Mouse (Mus musculus): Measurements from ENCODE around the gene BC051665.

BC051665 gene

DNA sequence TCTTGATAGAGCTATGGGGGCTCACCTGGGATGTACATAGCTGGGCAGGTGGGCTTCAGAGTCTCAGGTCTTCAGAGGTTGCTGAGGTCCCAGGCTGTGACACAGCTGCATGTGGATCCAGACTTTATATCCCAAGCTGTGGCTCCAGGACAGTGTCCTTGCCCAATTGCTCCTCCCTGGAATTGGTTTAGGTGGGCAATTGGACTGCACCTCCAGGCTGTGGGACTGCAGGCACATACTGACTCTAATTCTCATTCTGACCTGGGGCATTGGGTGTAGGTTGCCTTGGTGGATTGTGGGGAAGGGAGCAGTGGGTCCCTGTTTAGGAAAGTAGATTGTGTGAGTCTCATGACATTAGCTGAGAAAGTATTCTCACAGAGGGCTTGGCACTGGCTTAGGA, at the start of gene BC051665:
BC051665 (minus strand) TSS at position 101 of the 400 bp plus-strand sequence.
- DNase-seq = no peak

DNA sequence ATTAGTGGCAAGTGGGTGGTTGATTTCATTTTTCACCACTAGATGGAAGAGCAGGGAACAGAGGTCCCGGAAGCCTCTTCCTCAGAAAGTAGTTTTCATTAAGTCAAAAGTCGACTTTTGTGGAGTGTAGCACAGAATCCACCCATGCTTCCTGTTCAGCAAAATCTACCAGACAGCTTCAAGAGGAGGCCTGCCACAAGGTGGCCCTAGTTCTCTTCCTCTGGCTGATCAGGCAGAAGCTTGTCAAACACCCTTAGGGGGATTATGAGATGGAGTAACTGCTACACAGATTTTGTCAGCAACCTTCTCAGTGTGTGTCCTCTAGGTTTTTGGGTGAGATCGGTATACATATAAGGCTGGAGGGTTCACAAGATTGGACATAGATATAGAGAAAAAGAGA, 39.9 kb upstream of the BC051665 start:
- peak; percentile 41 to 42 for DNase-seq

DNA sequence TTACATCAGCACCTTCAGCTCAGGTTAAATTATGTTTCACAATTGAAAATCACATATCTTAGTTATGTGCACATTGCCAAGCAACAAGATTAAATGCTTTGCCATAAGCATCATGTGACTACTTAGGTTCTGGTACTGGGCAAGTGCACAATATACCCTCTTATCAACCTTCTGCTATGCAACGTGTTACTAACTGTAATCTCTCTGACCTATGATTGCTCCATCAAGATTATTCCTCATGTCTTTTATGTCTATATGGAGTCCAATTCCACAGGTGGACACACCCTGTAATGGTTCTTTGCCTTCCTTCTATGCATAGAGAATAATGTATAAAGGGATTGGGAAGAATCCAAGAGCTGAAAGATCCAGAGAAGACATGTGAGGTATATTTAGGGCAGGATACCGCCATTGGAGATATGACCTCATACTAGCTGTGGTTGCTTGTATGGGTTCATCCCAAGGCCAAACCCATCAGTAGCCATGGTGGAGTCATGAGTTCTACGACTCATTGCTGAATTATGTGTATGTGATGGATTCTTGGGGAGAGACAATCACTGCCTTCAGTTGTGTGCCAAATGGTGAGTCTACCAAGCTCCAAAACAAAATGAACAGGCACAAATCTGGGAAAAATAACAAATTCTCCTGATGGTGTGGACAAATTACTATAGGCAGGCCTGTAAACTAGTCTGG, 34.5 kb upstream of the BC051665 start:
- no peak for DNase-seq

DNA sequence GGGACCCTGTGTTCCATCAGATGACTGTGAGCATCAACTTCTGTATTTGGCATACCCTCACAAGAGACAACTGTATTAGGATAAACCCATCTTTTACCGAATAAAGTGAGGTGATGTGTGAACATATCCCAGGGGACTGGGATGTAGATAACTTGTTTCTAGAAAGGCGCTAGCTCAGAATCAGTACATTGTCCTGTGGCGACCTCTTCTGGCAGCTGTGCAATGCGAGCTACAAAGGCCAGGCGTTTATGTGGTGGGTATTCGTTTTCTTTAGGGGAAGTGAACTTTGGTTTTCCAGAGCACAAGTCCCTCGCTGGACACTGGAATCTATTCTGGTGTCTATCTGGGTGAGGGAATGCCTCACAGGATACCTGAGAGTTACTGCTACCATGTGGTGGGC, 33.3 kb upstream of the BC051665 start:
- no peak for DNase-seq

DNA sequence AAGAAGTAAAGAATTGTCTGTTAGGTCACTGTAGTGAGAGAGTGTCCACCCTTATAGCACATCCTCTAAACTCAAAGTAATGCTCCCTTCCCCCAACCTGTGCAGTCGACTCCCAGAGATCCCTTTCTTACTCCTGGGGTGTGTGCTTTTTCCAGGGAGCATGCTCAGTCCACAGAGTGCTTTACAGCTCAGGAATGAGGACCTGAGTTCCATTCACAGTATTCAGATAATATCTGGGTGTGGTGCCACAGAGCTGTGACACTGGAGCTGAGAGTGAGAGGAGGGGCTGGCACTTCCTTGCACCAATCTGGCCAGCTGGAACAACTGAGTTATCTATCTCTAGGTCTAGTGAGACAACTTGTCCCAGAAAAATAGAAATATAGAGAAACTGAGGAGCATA, 27.6 kb upstream of the BC051665 start:
- DNase-seq = no peak

DNA sequence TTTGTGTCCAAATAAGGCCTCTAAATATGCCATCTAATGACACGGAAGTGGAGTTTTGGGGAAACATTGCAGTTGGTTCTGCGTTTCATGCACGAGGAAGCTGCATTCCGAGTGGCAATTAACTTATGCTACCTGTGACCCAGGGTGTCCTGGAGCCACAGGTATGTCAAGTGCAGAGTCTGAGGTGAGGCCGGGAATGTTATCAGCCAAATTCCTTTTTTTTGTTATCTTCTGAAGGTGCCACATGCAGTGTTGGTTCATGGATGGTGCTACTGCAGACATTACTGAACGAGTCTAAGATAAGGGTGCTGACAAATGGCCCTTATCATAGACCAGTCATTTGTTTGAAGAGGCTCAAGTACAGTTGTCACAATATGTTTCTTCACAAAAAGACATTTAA, 26.6 kb upstream of the BC051665 start:
- no peak for DNase-seq

DNA sequence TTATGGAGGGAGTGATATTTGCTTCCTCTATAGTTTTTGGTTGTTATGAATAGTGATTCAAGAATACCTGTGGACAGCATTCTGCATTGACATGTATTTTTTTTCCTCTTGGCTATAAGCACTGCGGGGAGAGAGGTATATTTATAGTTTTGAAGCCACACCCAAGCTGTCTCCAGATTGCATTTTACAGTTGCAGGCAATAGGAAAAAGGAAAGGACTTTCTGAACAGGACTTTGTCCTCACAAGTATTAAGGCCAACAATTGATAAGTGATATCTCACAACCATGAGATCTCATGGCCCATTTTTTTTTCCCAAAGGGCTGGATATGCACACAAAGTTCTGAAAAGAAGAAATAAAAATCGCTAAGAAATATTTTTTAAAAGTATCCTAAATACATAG, 23.5 kb upstream of the BC051665 start:
- DNase-seq = no peak

DNA sequence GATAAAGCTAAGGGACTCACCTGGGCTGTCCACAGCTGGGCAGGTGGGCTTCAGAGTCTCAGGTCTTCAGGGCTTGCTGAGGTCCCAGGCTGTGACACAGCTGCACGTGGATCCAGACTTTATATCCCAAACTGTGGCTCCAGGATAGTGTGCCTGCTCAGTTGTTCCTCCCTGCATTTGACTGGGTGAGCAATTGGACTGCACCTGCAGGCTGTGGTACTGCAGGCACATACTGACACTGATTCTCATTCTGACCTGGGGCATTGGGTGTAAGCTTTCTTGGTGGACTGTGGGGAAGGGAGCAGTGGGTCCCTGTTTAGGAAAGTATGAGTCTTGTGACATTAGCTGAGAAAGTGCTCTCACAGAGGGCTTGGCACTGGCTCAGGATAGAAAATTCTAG, 16.6 kb upstream of the BC051665 start, which contains the start of gene Ctsll3:
Ctsll3 (minus strand) TSS at position 101 of the 400 bp plus-strand sequence.
- DNase-seq = no peak

DNA sequence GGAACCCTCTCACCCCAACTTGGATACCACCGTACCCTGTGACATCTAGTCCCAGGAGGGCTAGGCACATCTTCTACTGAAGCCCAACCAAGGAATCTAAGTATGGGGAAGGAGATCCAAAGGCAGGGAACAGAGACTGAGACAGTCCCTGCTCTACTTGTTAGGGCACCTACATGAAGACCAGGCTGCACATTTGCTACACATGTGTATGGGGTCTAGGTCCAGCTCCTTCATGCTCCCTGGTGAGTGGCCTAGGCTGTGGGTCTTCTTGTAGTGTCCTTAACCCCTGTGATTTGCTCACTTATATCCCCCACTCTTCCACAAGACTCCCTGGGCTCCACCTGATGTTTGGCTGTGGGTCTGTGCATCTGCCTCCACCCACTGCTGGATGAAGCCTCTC, 3.3 kb upstream of the BC051665 start:
- DNase-seq = no peak

DNA sequence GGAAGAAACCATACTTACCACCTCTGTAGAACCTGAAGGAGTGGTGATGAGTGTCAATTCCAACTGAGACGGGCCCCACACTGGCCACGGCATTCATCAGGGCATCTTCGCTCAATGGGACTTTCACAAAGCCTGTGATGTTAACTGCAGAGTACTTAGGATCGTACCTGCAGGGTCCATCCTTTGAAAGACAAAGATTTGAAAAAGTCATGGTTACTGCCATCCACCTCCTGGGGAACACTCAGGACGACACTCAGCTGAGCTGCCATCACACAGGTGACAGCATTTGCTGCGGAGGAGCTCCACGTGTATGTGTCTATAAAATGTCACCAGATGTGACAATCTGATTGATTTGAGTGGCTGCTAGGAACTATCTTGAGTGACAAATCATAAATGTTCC, 2.9 kb downstream of the BC051665 start:
- DNase-seq = no peak

DNA sequence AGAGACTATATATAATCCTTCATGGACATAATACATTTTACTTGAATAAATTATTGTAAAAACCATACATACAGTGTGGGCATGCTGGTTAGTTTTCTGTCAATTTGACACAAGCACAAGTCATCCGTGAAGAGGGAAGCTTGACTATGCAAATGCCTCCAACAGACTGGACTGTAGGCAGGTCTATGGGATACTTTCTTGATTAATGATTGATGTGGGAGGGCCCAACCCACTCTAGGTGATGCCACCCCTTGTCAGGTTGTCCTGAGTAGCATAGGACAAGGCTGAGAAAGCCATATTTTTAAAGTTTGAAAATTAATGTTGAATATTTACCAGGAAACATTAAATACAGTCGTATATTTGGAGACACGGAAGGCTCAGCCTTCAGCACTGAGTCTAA, 5.6 kb downstream of the BC051665 start:
- DNase-seq = no peak

DNA sequence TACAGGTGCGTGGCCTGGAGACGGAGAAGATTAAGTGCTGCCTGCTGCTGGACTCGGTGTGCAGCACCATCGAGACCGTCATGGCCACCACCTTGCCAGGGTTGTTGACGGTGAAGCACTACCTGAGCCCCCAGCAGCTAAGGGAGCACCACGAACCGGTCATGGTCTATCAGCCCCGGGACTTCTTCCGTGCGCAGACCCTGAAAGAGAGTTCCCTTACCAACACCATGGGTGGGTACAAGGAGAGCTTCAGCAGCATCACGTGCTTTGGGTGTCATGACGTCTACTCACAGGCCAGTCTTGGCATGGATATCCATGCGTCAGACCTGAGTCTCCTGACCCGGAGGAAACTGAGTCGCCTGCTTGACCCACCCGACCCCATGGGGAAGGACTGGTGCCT, 25.0 kb downstream of the BC051665 start:
- no peak for DNase-seq

DNA sequence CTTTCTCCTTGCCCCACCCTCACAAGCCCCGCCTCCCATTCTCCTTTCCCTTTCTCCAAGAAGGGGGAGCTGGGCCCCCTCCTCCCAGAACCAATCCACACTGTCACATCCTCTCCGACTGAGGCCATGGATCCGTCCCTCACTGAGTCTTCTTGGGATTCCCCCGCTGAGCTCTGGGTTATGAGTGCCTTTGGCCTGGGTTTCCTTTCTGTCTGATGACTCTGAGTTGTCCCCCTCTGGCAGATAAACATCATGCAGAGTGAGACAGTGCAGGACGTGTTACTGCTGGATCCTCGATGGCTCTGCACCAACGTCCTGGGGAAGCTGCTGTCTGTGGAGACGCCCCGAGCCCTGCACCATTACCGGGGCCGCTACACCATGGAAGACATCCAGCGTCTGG, 25.8 kb downstream of the BC051665 start:
- DNase-seq = no peak

DNA sequence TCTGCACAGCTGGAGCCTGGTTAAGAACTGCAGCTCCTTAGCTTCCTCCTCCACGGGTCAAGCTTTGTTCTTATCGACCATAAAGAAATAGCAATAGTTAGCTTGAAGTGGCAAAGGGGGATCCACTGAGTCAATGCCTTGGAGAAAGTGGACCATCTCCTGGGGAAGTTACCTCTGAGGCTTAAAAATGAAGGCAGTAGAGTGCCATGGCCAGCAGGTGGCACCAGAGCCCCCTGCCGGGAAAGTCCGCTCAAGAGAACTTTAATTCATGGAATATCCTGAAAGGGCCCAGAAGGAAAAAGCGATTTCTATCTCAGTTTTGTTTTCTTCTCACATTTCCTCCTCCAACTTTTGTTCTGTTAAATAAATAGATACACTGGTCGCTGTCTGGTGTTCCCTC, 27.0 kb downstream of the BC051665 start:
- DNase-seq = no peak

DNA sequence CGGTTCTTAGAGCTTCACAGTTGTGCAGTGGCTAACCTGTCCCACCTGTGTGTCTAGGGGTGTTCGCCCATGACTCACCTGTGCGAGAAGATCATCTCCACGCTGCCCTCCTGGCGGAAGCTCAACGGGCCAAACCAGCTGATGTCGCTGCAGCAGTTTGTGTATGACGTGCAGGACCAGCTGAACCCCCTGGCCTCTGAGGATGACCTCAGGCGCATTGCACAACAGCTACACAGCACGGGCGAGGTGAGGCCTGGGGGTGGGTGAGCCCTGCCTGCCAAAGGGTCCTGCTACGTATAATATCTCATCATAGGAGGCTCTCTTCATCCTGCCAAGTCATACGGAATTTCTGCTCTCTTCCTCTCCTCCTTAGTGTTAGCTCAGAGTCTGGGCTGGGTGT, 28.9 kb downstream of the BC051665 start:
- DNase-seq = no peak

DNA sequence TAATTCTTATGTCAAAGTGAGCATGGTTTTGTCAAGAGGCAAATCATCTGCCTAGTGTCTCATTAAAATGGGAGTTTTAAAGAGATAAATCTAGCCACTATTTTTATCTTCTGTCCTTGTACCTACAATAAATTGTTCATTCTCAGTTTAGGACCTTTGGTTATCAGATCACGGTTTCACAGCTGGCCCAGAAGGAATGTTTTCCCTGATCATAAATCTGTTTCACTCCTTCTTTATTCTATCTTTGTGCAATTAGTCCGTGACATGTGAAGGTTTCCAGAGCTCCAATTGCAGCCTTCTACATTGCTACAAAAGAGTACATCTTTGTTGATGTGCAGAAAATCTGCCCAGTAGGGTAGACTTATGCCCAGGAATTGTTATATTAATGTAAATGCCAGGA, 30.9 kb downstream of the BC051665 start:
- DNase-seq = no peak

DNA sequence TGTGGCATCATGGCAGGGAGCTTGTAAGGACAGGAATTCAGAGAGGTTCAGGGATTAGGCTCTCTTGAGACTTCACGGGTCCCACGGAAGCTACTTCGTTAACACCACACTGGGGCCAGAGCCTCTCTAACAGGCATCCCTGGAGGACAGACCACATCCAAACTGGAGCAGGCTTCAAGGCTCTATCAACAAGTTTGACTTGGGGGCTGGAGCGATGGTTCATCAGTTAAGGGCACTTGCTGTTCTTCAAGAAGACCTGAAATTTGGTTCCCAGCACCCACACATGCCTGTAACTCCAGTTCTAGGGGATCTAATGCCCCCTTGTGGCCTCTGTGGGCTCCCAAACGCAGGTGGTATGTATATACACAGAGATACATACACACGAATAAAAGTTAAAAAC, 32.9 kb downstream of the BC051665 start:
- DNase-seq = no peak

DNA sequence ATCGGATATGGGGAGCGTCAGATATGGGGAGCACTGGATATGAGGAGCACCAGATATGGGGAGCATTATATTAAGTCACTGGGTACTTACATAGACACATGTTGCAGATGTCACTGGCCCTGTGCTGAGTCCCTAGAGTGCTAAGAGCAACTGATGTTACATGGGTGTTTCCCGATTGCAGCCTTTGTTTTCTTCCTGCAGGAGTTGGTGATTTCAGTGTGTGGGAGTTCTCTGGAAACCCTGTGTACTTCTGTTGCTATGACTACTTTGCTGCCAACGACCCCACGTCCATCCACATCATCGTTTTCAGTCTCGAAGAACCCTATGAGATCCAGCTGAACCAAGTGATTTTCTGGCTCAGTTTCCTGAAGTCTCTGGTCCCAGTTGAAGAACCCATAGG, 35.2 kb downstream of the BC051665 start:
- DNase-seq = no peak

DNA sequence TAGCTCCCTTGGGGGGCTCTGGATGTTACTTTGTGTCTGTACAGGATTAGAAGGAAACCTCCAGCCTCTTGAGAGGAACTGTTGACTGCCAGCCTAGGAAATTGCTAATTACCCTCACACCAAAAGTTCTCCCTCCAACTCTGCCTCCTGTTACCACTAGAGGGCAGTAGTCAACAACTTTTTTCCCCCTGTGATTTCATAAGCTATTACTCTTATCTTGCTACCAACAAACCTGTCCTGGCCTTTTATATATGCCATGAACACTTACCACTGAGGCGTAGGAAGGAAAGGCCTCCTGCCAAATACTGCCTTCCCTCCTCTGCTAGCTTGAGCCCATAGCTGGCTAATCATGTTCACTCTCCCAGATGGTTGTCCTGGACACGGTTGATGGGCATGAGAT, 37.6 kb downstream of the BC051665 start:
- DNase-seq = no peak

DNA sequence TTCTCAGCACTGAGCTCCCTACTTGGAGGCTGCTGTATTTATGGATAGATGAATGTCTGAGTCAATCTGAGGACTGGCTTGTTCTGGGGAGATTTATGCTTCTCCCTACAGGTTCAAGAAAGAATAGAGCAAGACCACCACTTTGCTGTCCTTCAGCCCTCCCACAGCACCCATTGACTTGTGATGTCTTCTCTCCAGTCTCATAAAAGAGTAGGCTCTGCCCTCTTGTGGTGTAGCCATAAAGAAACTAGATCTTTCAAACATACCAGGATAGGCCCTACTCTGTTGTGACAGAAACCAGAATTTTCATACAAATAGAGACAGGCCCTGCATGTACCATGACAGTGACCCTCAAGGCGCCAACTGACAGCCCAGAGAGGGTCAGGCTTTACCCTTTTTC, 39.0 kb downstream of the BC051665 start:
- DNase-seq = no peak

DNA sequence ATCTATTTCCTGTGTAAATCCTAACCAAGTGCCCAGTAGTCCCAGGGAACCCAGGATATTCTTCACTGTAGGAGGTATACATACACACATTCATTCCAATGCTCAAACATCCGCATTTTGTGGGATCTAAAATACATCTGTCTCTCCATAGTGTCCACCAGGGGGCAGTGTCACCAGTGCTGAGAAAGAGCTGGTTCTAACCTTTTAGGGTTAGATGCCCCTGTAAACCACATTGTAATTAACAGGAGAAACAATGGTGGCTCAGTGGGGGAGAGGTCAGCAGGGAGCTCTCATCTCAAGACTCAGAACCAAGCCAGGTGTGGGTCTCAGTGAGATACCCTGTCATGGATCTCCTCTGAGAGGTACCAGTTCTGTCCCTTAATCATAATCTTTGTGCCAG, 39.9 kb downstream of the BC051665 start:
- no peak for DNase-seq

DNA sequence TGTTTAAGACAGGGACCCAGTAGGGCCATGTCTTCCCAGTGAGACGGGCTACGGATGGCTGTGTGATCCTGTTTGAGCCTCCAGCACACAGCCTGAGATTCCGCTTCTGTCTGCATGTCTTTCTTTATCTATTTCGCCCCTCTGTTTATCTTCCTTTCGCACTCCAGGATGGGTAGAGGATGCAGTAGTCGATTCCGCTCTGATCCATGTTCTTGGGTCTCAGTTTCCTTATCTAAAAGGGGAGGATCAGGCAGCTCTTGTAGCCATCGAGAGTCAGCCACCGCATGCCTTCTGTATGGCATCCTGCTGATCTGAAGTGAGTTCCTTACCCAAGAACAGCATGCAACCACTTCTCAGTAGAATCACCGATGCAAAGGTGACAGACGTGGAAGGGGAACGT, 40.8 kb downstream of the BC051665 start:
- DNase-seq = no peak

DNA sequence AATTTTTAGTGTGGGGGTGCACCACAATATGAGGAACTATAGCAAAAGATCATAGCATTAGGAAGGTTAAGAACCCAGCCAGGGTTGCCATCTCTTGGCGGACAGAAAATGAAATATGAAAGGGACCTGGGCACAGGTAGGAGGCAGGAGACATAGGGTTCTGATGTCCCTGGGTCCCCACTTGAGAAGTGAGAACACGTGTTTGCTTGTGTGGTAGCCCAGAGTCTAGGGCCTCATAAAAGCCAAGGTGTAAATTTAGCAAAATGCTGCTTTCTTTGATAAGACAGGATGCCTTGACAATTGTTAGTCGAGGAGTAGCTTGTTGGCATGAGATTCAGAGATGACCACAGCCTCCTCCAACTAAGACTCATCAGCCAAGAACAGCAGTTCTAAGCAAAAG, 41.4 kb downstream of the BC051665 start:
- DNase-seq = no peak

DNA sequence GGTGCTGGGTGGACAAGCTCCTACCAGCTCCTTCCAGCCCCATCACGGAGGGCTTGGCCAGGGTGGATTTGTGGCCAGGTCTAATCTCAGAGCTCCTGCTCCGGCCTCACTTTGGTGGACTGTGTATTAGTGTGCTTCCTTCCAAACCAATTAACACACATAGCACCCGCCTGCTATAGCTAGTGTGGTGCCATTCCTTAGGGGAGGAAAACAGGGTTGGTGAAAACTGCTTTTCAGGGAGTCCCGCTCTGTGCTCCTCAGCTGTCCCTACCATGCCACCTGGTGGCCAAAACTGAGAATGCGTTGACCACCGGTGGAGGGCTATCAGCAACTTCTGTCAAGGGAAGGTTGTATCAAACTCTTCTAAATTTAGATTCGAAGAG, 42.1 kb downstream of the BC051665 start:
- DNase-seq = peak; percentile 42 to 50

DNA sequence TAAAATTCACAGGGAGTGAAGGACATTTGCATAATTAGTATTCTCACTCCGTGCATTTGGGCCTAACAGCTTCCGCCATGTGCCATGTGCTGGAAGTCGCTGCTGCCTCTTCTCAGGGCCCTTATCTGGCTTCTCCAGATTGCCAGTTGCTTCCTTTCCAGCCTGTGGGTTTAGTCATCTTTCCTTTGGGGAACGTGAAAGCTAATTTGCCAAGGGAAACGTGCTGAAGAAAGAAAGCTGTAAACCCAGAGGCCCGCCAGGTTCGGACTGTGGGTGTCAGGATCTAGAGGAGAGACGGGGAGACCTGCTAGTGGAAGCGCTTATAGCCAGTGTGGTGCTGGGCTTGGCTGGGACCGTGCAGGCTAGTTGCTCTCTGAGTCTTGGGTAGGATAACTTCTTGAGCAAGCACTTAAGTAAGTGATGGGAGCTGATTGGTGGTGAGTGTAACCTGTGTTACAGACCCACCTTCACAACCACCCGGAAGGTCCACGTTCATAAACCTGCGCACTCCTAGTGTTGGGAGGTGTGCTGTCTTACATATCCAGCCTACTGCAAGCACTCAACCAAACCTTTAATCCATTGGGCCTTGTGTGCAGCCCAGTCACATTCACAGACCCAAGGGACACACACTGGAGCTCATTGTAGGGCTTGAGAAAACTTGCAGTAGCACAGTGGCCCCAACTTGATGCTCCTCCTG, 42.6 kb downstream of the BC051665 start:
- DNase-seq = no peak
